Mouse (Mus musculus): Measurements from ENCODE around the gene Ano6.

DNA sequence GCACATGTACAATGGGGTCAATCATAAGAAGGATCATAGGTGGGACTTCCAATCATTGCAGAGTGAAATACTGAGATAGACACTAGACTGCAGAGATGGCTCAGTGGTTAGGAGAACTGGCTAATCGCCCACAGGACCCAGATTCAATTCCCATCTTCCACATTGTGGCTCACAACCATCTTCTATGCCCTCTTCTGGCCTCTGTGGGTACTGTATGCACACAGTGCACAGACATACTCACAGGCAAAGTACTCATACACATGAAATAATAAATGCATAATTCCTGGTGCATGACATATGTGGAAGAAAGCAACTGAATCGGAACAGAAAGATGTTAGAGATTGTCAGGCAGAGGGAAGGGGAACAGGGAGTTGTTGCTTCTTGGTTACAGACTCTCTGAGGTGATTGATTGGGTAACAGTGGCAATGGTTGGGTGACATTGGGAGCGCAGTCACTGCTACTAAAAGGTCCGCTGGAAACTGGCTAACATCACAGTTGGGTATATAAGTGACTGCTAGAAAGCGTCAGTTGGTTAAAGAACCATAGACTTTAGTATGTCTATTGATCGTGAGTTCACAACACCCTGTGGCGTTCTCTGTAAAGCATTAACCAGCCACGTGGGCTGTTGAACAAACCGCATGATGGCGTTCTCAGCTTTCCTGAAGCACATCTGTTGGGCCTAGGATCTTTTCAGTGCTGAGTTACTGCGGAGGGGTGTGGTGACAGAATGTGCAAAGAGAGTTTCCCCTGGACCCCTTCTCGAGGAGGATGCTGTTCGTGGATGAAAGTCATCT lies 64.6 kb downstream of the Ano6 start:
- no peak for TF ChIP-seq POLR2A (IDR thresholded peaks at IDR 0.05; ENCODE audit: control insufficient read depth, extremely low read depth, insufficient read depth, low read length, poor library complexity)
- TF ChIP-seq CTCF (IDR thresholded peaks at IDR 0.05; ENCODE audit: borderline replicate concordance, control insufficient read depth, extremely low read depth, insufficient read depth, low read length, poor library complexity): no peak

Measured in thymus, adult 2 months (tissue).